26 mouse cellular contexts compared by ENCODE assay signal in the genomic region with DNA sequence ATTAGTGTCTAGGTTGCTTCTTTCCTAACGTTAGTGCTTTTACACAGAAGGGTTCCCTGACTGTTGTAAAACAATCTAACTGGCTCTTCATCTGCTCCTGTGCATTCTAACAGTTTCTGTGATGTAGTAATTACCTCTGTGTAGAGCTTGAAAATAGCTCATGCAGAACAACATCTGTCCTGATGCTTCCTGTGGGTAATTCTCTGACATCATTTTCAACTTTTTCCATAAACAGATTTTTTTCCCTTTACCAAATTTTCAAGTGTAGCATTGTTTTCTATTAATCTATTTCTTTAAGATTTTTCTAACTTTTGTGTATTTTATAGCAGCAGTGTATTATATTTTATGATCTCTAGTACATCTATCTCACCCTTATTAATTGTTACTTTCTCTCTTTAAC.
"Had no signal": no experiment of that assay in that cellular context is flagged by ENCODE, and none has a peak within 500 bp of the region (broad histone marks: within the 10 kb centered on the region; RNA-seq: fewer than 3 reads in every experiment).

No protein-coding gene starts in this region.

- H3K36me3 ChIP-seq: embryonic facial prominence, embryonic 10.5 days; embryonic facial prominence, embryonic 12.5 days; embryonic facial prominence, embryonic 13.5 days; embryonic facial prominence, embryonic 15.5 days; forebrain, embryonic 10.5 days; forebrain, embryonic 12.5 days; forebrain, embryonic 15.5 days; heart, embryonic 10.5 days had no signal

- H3K4me2 ChIP-seq: embryonic facial prominence, embryonic 12.5 days; embryonic facial prominence, embryonic 13.5 days; embryonic facial prominence, embryonic 15.5 days; forebrain, embryonic 12.5 days; forebrain, embryonic 13.5 days; forebrain, embryonic 15.5 days; heart, embryonic 11.5 days had no signal

- H3K9ac ChIP-seq: embryonic facial prominence, embryonic 12.5 days; embryonic facial prominence, embryonic 13.5 days; embryonic facial prominence, embryonic 15.5 days; forebrain, embryonic 12.5 days; forebrain, embryonic 13.5 days; forebrain, embryonic 15.5 days; forebrain, postnatal 0 days had no signal

- H3K9me3 ChIP-seq: embryonic facial prominence, embryonic 10.5 days; embryonic facial prominence, embryonic 12.5 days; embryonic facial prominence, embryonic 13.5 days; embryonic facial prominence, embryonic 15.5 days; forebrain, embryonic 10.5 days; forebrain, embryonic 12.5 days; forebrain, embryonic 13.5 days; forebrain, embryonic 15.5 days; heart, embryonic 10.5 days had no signal

- ATAC-seq: forebrain, embryonic 13.5 days; forebrain, embryonic 15.5 days; forebrain, embryonic 16.5 days; forebrain, postnatal 0 days had no signal

- DNase-seq: cerebellum, postnatal 10 days; cerebellum, postnatal 14 days; cerebellum, postnatal 25 days; cerebellum, postnatal 36 days; embryo, embryonic 11 days; forebrain, postnatal 0 days; gastrocnemius, adult 2 months; gastrocnemius, postnatal 10 days; gastrocnemius, postnatal 14 days; gastrocnemius, postnatal 25 days; gastrocnemius, postnatal 36 days; heart, adult 11 months; heart, adult 18-20 months; heart, adult 2 months had no signal

- H3K4me3 ChIP-seq: embryonic facial prominence, embryonic 10.5 days; embryonic facial prominence, embryonic 12.5 days; embryonic facial prominence, embryonic 13.5 days; embryonic facial prominence, embryonic 15.5 days; erythroblast, embryonic 14.5 days; forebrain, embryonic 10.5 days; forebrain, embryonic 12.5 days; forebrain, embryonic 13.5 days; forebrain, embryonic 15.5 days; gastrocnemius, adult 2 months; heart, adult 2 months; heart, embryonic 10.5 days had no signal

- H3K4me1 ChIP-seq: embryonic facial prominence, embryonic 10.5 days; embryonic facial prominence, embryonic 12.5 days; forebrain, embryonic 12.5 days; forebrain, embryonic 13.5 days; forebrain, embryonic 15.5 days; heart, embryonic 10.5 days had no signal

- H3K27me3 ChIP-seq: embryonic facial prominence, embryonic 12.5 days; embryonic facial prominence, embryonic 13.5 days; embryonic facial prominence, embryonic 15.5 days; forebrain, embryonic 12.5 days; forebrain, embryonic 13.5 days; forebrain, embryonic 15.5 days had no signal

- H3K27ac ChIP-seq: embryonic facial prominence, embryonic 10.5 days; embryonic facial prominence, embryonic 12.5 days; embryonic facial prominence, embryonic 13.5 days; embryonic facial prominence, embryonic 15.5 days; forebrain, embryonic 10.5 days; forebrain, embryonic 12.5 days; forebrain, embryonic 13.5 days; forebrain, embryonic 15.5 days; gastrocnemius, adult 2 months; heart, adult 2 months; heart, embryonic 10.5 days had no signal
